Mouse (Mus musculus) stomach, embryonic 14.5 days (tissue): ENCODE results near the gene Osgin1. TPM values are rescaled to one million over a fixed set of nuclear protein-coding genes. Genes with fewer than 3 reads are reported as not detected.

Experiments used
- ATAC-seq: fragments of 200-750 bp; cut with Nextera tagmentation; 2 replicates; pipeline ENCODE4 v1.8.0; 2017; ENCODE audit warnings: low read depth, moderate TSS enrichment; ENCODE audit not compliant: insufficient number of reproducible peaks, insufficient read depth, low FRiP score
- H3K27ac ChIP-seq: fragments of 300-500 bp; sonication (generic); 2 replicates; pipeline ENCODE4 v1.5.1; 2014; ENCODE audit warnings: mild to moderate bottlenecking, low read length, moderate library complexity, mixed read lengths
- H3K27me3 ChIP-seq: fragments of 300-500 bp; sonication (generic); 2 replicates; pipeline ENCODE4 v1.6.1; 2014; ENCODE audit warnings: low read length, control low read depth, mixed read lengths; ENCODE audit not compliant: control insufficient read depth, insufficient read depth
- H3K36me3 ChIP-seq: fragments of 300-500 bp; sonication (generic); 2 replicates; pipeline ENCODE4 v1.6.1; 2014; ENCODE audit warnings: mild to moderate bottlenecking, control low read depth, low read length, moderate library complexity, mixed read lengths; ENCODE audit not compliant: control insufficient read depth, insufficient read depth
- H3K4me1 ChIP-seq: fragments of 300-500 bp; sonication (generic); 2 replicates; pipeline ENCODE4 v1.6.1; 2014; ENCODE audit warnings: low read length, control low read depth, mixed read lengths; ENCODE audit not compliant: control insufficient read depth, insufficient read depth
- H3K4me2 ChIP-seq: fragments of 300-500 bp; sonication (generic); replicated peaks from 2 replicates; pipeline ENCODE4 v1.6.1; 2014; ENCODE audit warnings: low read depth, low read length, control low read depth
- H3K4me3 ChIP-seq: fragments of 300-500 bp; sonication (generic); 2 replicates; pipeline ENCODE4 v1.5.1; 2014; ENCODE audit warnings: low read depth, low read length, control low read depth
- H3K9ac ChIP-seq: fragments of 300-500 bp; sonication (generic); replicated peaks from 2 replicates; pipeline ENCODE4 v1.6.1; 2014; ENCODE audit warnings: low read depth, mild to moderate bottlenecking, control low read depth, low read length, moderate library complexity, mixed read lengths
- H3K9me3 ChIP-seq: fragments of 300-500 bp; sonication (generic); 2 replicates; pipeline ENCODE4 v1.6.1; 2016; ENCODE audit warnings: low read depth, low read length, control low read depth; ENCODE audit not compliant: control insufficient read depth
- WGBS: fragments of 180-500 bp; shearing (Covaris S2); extraction: QIAGEN DNeasy Blood & Tissue Kit; methylation state at CpG from one replicate; pipeline ENCODE4 v1.1.7; 2014; 5-methylcytosine and 5-hydroxymethylcytosine counted together
- polyA plus RNA-seq: library from polyadenylated mRNA; unstranded; fragments of >200 nt; fragmentation: Nextera tagmentation; extraction: Ambion mirVana; gene quantifications from 2 replicates; pipeline ENCODE4 v1.2.1, GENCODE M21; 2014

Gene Osgin1
- polyA plus RNA-seq, 1 experiment from 2014 or later: 2.3 TPM

DNA sequence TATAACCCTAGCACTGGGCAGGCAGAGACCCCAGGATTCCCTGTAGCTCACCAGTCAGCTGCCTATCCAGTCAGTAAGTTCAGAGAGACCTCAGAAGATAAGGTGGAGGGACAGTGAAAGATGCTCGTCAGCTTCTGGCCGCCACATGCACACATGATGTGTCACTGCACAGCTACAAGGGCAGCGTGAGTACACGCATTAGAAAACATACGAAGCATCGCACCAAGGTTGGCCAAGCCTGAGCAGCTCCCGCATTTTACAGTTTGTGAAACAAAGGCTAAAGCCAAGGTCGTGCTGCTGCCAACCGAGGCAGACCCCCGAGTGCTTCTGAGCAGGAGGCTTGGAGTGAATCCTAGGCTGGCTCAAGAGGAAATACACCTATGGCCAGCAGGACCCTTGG is 20.3 kb upstream of the Osgin1 start:
- no peak for ATAC-seq
- WGBS: 83% methylated on average over 10 of the region's 10 CpGs
- Histone ChIP-seq H3K9ac (no peak overlapping the region), H3K27ac (no peak overlapping the region), H3K4me3 (no peak overlapping the region), H3K4me1 (no peaks in the 10 kb centered on the region), H3K36me3 (peaks cover 13% of the 10 kb centered on the region; the same call in 1 of the 2 replicates), H3K4me2 (no peak overlapping the region), H3K27me3 (no peaks in the 10 kb centered on the region), H3K9me3 (no peaks in the 10 kb centered on the region)

DNA sequence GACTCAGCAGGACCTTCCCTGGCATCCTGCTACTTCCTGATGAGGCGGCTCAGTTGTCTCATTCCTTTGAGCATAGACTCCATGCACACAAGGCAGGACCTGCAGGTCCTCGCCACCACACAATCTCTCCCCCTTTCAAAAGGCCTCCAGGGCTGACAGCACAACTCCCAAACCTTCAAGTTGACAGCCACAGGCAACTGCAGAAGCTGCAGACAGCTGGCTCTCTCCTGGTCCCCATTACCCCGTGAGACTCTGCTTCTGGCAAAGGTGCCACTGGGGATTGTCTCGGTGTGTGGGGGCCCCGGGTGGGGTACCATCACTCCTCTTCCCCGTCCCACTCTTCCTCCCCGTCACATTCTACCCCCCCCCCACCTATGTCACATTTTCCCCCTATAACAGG is 13.6 kb upstream of the Osgin1 start:
- H3K9me3 ChIP-seq: no peaks in the 10 kb centered on the region
- no peak overlapping the region for H3K9ac ChIP-seq
- 71% methylated on average over 7 of the region's 7 CpGs for WGBS
- no peaks in the 10 kb centered on the region for H3K36me3 ChIP-seq
- H3K27ac ChIP-seq: no peak overlapping the region
- no peaks in the 10 kb centered on the region for H3K27me3 ChIP-seq
- no peak overlapping the region for H3K4me3 ChIP-seq
- no peaks in the 10 kb centered on the region for H3K4me1 ChIP-seq
- no peak for ATAC-seq
- no peak overlapping the region for H3K4me2 ChIP-seq

- no peak overlapping the region for H3K4me2 ChIP-seq
- no peaks in the 10 kb centered on the region for H3K36me3 ChIP-seq
- H3K4me3 ChIP-seq: no peak overlapping the region
- no peak overlapping the region for H3K9ac ChIP-seq
- 69% methylated on average over 9 of the region's 9 CpGs for WGBS
- no peaks in the 10 kb centered on the region for H3K4me1 ChIP-seq
- H3K9me3 ChIP-seq: no peaks in the 10 kb centered on the region
- ATAC-seq: no peak
- H3K27ac ChIP-seq: no peak overlapping the region
- no peaks in the 10 kb centered on the region for H3K27me3 ChIP-seq
Measured at GRCm38 (mm10) chr8:119421603-119422122, 12.3 kb upstream of the Osgin1 start.

GRCm38 (mm10) chr8:119422123-119422711 is 11.7 kb upstream of the Osgin1 start:
- Histone ChIP-seq H3K4me2 (no peak overlapping the region), H3K27me3 (no peaks in the 10 kb centered on the region), H3K9ac (no peak overlapping the region), H3K27ac (no peak overlapping the region), H3K4me1 (no peaks in the 10 kb centered on the region), H3K36me3 (no peaks in the 10 kb centered on the region), H3K4me3 (no peak overlapping the region), H3K9me3 (no peaks in the 10 kb centered on the region)
- WGBS: 72% methylated on average over 8 of the region's 9 CpGs
- no peak for ATAC-seq

GRCm38 (mm10) chr8:119423631-119424141 is 10.2 kb upstream of the Osgin1 start:
- Histone ChIP-seq H3K9me3 (no peaks in the 10 kb centered on the region), H3K36me3 (no peaks in the 10 kb centered on the region), H3K4me3 (no peak overlapping the region), H3K27ac (no peak overlapping the region), H3K4me2 (no peak overlapping the region), H3K27me3 (no peaks in the 10 kb centered on the region), H3K4me1 (0 out of 2 replicates have a peak, but pooled peaks cover 11% of the 10 kb centered on the region), H3K9ac (no peak overlapping the region)
- no peak for ATAC-seq
- 58% methylated on average over 9 of the region's 9 CpGs for WGBS

DNA sequence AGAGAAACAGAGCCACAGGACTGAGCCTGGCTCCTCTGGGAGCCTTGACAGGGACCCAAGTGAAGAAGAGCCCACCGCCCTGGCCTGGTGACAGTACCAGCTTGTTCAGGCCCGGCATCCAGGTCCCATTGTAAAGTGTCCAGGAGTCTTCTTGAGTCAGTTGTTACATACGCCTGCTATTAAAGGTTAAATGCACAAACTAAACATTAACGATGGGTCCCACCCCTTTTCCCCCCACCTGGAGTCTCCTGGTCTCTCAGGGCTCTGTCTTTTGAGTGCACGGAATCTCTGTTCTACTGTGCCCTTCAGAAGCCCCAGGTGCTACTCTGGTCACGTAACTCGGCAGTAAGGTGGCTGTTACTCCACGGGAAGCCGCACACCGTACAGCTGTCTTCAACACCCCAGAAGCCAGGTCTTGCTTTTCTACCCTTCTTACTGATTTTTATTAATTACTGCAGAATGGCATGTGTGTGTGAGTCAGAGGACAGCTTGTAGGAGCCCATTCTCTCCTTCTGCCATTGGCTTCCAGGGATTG is 9.7 kb upstream of the Osgin1 start:
- H3K9me3 ChIP-seq: no peaks in the 10 kb centered on the region
- no peak overlapping the region for H3K4me2 ChIP-seq
- no peak overlapping the region for H3K27ac ChIP-seq
- no peak overlapping the region for H3K4me3 ChIP-seq
- no peak overlapping the region for H3K9ac ChIP-seq
- ATAC-seq: no peak
- 79% methylated on average over 10 of the region's 10 CpGs for WGBS
- H3K36me3 ChIP-seq: no peaks in the 10 kb centered on the region
- 0 out of 2 replicates have a peak, but pooled peaks cover 11% of the 10 kb centered on the region for H3K4me1 ChIP-seq
- H3K27me3 ChIP-seq: no peaks in the 10 kb centered on the region

DNA sequence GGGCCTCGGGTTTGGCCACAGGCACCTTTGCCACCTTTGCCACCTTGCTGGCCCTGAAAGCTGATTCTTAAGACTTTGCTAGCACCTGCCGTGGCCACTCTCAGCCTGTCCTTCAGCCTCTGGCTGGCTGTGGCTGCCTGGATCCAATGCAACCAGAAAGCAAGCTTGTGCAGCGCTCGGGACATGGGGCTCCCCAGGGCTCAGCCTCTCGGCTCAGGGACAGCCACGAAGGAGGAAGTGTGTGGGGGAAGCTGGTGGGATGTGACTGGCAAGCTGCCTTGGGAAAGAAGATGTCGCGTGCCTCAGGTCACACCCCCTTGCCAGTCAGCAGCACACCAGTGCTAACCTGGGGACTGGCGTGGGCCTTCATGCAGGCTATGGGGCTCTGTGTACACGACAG is 9.2 kb upstream of the Osgin1 start:
- H3K27ac ChIP-seq: no peak overlapping the region; the same call in 1 of the 2 replicates
- 0 out of 2 replicates have a peak, but pooled peaks cover 11% of the 10 kb centered on the region for H3K4me1 ChIP-seq
- H3K36me3 ChIP-seq: no peaks in the 10 kb centered on the region
- no peak for ATAC-seq
- no peak overlapping the region for H3K4me3 ChIP-seq
- 73% methylated on average over 10 of the region's 10 CpGs for WGBS
- H3K9ac ChIP-seq: no peak overlapping the region
- no peak overlapping the region for H3K4me2 ChIP-seq
- no peaks in the 10 kb centered on the region for H3K9me3 ChIP-seq
- H3K27me3 ChIP-seq: no peaks in the 10 kb centered on the region

DNA sequence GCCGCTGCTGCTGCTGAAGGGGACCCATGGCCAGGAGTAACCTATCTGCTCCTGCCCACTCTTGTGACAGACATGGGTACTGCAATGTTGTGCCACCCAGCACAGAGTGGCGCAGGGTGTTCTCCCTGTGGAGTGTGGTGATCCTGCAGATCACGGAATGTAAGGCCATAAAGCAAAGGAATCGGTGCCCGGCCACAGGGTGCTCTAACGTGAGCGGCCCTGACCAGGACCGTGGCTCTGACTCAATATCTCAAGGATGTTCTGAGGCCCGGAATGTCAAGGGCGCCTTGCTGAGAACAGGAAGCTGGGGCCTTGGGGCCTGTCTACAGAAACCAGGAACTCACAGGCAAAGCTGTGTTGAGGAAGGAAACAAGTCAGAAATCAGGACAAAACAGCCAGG is 8.4 kb upstream of the Osgin1 start:
- WGBS: 87% methylated on average over 10 of the region's 10 CpGs
- peak overlapping the region; percentile 63; the same call in 1 of the 2 replicates for H3K27ac ChIP-seq
- H3K4me1 ChIP-seq: 0 out of 2 replicates have a peak, but pooled peaks cover 11% of the 10 kb centered on the region
- H3K4me3 ChIP-seq: no peak overlapping the region
- no peaks in the 10 kb centered on the region for H3K27me3 ChIP-seq
- H3K36me3 ChIP-seq: no peaks in the 10 kb centered on the region
- no peak overlapping the region for H3K9ac ChIP-seq
- ATAC-seq: no peak
- no peak overlapping the region for H3K4me2 ChIP-seq
- no peaks in the 10 kb centered on the region for H3K9me3 ChIP-seq
